Mouse (Mus musculus) kidney, postnatal 0 days (tissue): Measurements from ENCODE around the gene Stk32c. TPM values are rescaled to one million over a fixed set of nuclear protein-coding genes. Genes with fewer than 3 reads are reported as not detected.

Source experiments
- ATAC-seq: fragments of 200-750 bp; cut with Nextera tagmentation; replicated peaks from 2 replicates; pipeline ENCODE4 v1.8.0; 2017; ENCODE audit warnings: low read depth, moderate number of reproducible peaks, moderate TSS enrichment, moderate library complexity; ENCODE audit not compliant: low FRiP score
- DNase-seq: peaks from one replicate; pipeline ENCODE4 v3.0.0-alpha.2; 2016; ENCODE audit warnings: low spot score
- H3K27ac ChIP-seq: fragments of 300-500 bp; sonication (generic); 2 replicates; pipeline ENCODE4 v1.5.1; 2014; ENCODE audit warnings: mild to moderate bottlenecking
- H3K27me3 ChIP-seq: fragments of 300-500 bp; sonication (generic); 2 replicates; pipeline ENCODE4 v1.6.1; 2014; ENCODE audit warnings: low read length, mixed read lengths; ENCODE audit not compliant: insufficient read depth
- H3K36me3 ChIP-seq: fragments of 300-500 bp; sonication (generic); 2 replicates; pipeline ENCODE4 v1.6.1; 2014; ENCODE audit warnings: low read length, mixed read lengths; ENCODE audit not compliant: insufficient read depth
- H3K4me1 ChIP-seq: fragments of 300-500 bp; sonication (generic); replicated peaks from 2 replicates; pipeline ENCODE4 v1.6.1; 2014; ENCODE audit warnings: antibody characterized with exemption, low read length, mixed read lengths; ENCODE audit not compliant: insufficient read depth
- H3K4me2 ChIP-seq: fragments of 300-500 bp; sonication (generic); 2 replicates; pipeline ENCODE4 v1.6.1; 2014; ENCODE audit warnings: mild to moderate bottlenecking, low read length, moderate library complexity, mixed read lengths
- H3K4me3 ChIP-seq: fragments of 300-500 bp; sonication (generic); replicated peaks from 2 replicates; pipeline ENCODE4 v1.5.1; 2014; ENCODE audit warnings: low read depth, low read length
- H3K9ac ChIP-seq: fragments of 300-500 bp; sonication (generic); 2 replicates; pipeline ENCODE4 v1.6.1; 2014; ENCODE audit warnings: low read depth, low read length
- H3K9me3 ChIP-seq: fragments of 300-500 bp; sonication (generic); replicated peaks from 2 replicates; pipeline ENCODE4 v1.6.1; 2016; ENCODE audit warnings: low read length, inconsistent platforms, mixed read lengths
- CTCF ChIP-seq: IDR thresholded peaks from 2 replicates; pipeline ENCODE4 v1.5.1; 2016; ENCODE audit warnings: antibody characterized with exemption, low read depth, mild to moderate bottlenecking, moderate library complexity
- WGBS: fragments of 180-500 bp; shearing (Covaris S2); extraction: QIAGEN DNeasy Blood & Tissue Kit; methylation state at CpG from one replicate; pipeline ENCODE4 v1.1.7; 2014; 5-methylcytosine and 5-hydroxymethylcytosine counted together
- polyA plus RNA-seq: library from polyadenylated mRNA; unstranded; fragments of >200 nt; fragmentation: Nextera tagmentation; extraction: Ambion mirVana; gene quantifications from 2 replicates; pipeline ENCODE4 v1.2.1, GENCODE M21; 2015

Gene Stk32c
- 0.19 and 0.25 TPM in 2 replicates for polyA plus RNA-seq

- Histone ChIP-seq H3K4me2 (peak within 1 kb of the TSS; percentile 55), H3K36me3 (no peaks in the 10 kb centered on the region), H3K27me3 (no peaks in the 10 kb centered on the region), H3K9me3 (no peaks in the 10 kb centered on the region), H3K4me3 (peak within 1 kb of the TSS; percentile 48), H3K9ac (peak within 1 kb of the TSS; percentile 66), H3K27ac (peak within 1 kb of the TSS; percentile 77), H3K4me1 (no peaks in the 10 kb centered on the region)
- peak; percentile 99 for DNase-seq
- WGBS = 3% methylated on average over 53 of the region's 53 CpGs
- no peak for TF ChIP-seq CTCF
- peak; percentile 97 for ATAC-seq
These were observed at the start of gene Stk32c, which contains the start of gene Lrrc27 for GRCm38 (mm10) chr7:139212754-139213745. Gene Stk32c (minus strand): TSS chr7:139213307. Gene Lrrc27 (plus strand): TSS chr7:139212988.

GRCm38 (mm10) chr7:139257752-139258542, 44.8 kb upstream of the Stk32c start:
- no peak overlapping the region for H3K9ac ChIP-seq
- 66% methylated on average over 10 of the region's 10 CpGs for WGBS
- H3K27ac ChIP-seq = peak overlapping the region; percentile 66
- TF ChIP-seq CTCF = no peak
- H3K4me3 ChIP-seq = no peak overlapping the region
- H3K4me2 ChIP-seq = no peak overlapping the region
- 0 out of 2 replicates have a peak, but pooled peaks cover 6% of the 10 kb centered on the region for H3K4me1 ChIP-seq
- ATAC-seq (peak; percentile 76), DNase-seq (peak; percentile 22)
- H3K27me3 ChIP-seq = no peaks in the 10 kb centered on the region
- peaks cover 13% of the 10 kb centered on the region for H3K36me3 ChIP-seq
- H3K9me3 ChIP-seq = no peaks in the 10 kb centered on the region

GRCm38 (mm10) chr7:139254626-139255025, 41.5 kb upstream of the Stk32c start:
- Histone ChIP-seq H3K9ac (no peak overlapping the region), H3K4me2 (no peak overlapping the region), H3K4me1 (peaks cover 26% of the 10 kb centered on the region), H3K4me3 (no peak overlapping the region), H3K27ac (no peak overlapping the region), H3K9me3 (no peaks in the 10 kb centered on the region), H3K36me3 (peaks cover 13% of the 10 kb centered on the region), H3K27me3 (no peaks in the 10 kb centered on the region)
- DNase-seq = no peak
- 77% methylated on average over 5 of the region's 5 CpGs for WGBS
- ATAC-seq = no peak
- TF ChIP-seq CTCF = no peak

DNA sequence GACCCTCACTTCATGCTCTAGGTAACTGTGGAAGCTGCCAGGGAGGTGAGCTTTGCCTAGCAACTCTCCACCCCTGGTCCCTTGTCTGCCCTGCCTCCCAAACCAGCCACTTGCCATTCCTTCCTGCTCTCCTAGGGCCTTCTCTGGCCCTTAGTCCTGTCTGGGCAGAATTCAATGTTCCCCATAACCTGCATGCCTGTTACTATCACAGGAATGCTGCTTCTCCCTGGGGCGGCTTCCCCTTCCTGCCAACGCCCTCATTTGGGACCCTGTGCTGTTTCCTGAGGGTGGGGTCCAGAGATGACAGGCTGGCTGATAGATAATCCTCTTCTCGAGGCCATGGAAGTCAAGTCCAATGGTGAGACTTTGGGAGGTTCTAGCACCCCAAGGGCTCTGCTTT, 40.4 kb upstream of the Stk32c start:
- Histone ChIP-seq H3K4me2 (no peak overlapping the region), H3K27me3 (no peaks in the 10 kb centered on the region), H3K9ac (no peak overlapping the region), H3K4me3 (no peak overlapping the region), H3K4me1 (peaks cover 30% of the 10 kb centered on the region), H3K9me3 (no peaks in the 10 kb centered on the region), H3K27ac (peak overlapping the region; percentile 14; the same call in 1 of the 2 replicates), H3K36me3 (peaks cover 11% of the 10 kb centered on the region)
- WGBS = 67% methylated on average over 3 of the region's 3 CpGs
- ATAC-seq (no peak), DNase-seq (no peak)
- TF ChIP-seq CTCF = no peak

DNA sequence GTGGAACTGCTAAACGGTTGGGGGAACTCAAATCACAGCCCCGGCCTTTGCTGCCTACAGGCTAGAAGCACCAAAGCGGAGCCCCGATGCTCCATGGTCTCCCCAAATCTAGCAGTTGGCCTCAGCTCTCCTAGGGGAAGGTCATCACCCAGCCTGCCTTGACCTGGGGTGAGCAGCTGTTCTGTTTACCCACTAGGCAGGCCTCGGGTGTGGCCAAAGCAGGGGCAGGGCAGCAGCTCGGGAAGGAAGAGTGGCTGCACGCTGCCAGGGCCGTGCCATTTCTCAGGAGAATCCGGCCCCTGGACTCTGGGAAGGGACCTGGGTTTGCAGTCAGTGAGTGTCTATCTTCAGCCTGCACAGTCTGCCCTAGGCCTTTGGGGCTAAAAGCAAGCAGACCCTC, 39.9 kb upstream of the Stk32c start:
- Histone ChIP-seq H3K27me3 (no peaks in the 10 kb centered on the region), H3K4me1 (peaks cover 30% of the 10 kb centered on the region), H3K4me2 (no peak overlapping the region), H3K9me3 (no peaks in the 10 kb centered on the region), H3K27ac (peak overlapping the region; percentile 14; the same call in 1 of the 2 replicates), H3K4me3 (no peak overlapping the region), H3K36me3 (peaks cover 11% of the 10 kb centered on the region), H3K9ac (no peak overlapping the region)
- TF ChIP-seq CTCF = no peak
- no peak for ATAC-seq
- DNase-seq = no peak
- WGBS = 50% methylated on average over 9 of the region's 9 CpGs

DNA sequence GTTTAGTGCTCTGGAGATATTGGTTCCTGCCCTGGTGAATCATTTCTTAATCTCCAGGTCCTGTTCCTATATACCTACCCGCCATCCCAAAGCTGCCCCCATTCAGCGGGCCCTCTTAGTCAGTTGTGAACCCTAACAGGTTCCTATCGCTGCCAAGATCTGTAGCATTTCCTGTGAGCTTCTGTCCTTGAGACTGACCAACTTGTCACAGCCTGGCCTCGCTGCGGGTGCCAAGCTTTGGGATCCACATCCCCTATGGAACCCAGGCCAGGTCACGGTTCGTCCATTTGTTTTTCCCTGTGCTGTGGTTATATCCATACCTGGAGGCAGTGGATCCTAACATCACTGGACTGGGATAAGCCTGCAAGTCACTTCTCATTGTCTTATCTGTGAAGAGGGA, 39.5 kb upstream of the Stk32c start:
- 86% methylated on average over 7 of the region's 7 CpGs for WGBS
- no peaks in the 10 kb centered on the region for H3K9me3 ChIP-seq
- no peaks in the 10 kb centered on the region for H3K27me3 ChIP-seq
- H3K4me3 ChIP-seq = no peak overlapping the region
- peak overlapping the region; percentile 73; the same call in 1 of the 2 replicates for H3K27ac ChIP-seq
- H3K36me3 ChIP-seq = peaks cover 11% of the 10 kb centered on the region
- no peak for TF ChIP-seq CTCF
- peaks cover 30% of the 10 kb centered on the region for H3K4me1 ChIP-seq
- ATAC-seq (no peak), DNase-seq (no peak)
- H3K9ac ChIP-seq = no peak overlapping the region
- no peak overlapping the region for H3K4me2 ChIP-seq
